Mouse (Mus musculus) Patski (cell line): Measurements from ENCODE around the gene Kif26b. TPM values are rescaled to one million over a fixed set of nuclear protein-coding genes. Genes with fewer than 3 reads are reported as not detected.
A peak's percentile ranks its signal among the peaks of the same experiment; 100 is the strongest.

Experiments used
- ATAC-seq: fragments of 100-300 bp; one replicate; pipeline ENCODE4 v1.8.0; 2021
- CTCF ChIA-PET: fragments of 350-600 bp; sonication (Branson Sonifier 250); formaldehyde crosslinking; loops from one replicate; lab custom pipeline; 2022; ENCODE audit warnings: inconsistent platforms; lab: Charles Lee
- POLR2A ChIA-PET: fragments of 350-600 bp; sonication (Branson Sonifier 250); formaldehyde crosslinking; loops from one replicate; lab custom pipeline; 2022; ENCODE audit warnings: antibody characterized with exemption, inconsistent platforms; lab: Charles Lee
- DNase-seq: peaks from one replicate; pipeline ENCODE4 v3.0.0-alpha.2; 2011; ENCODE audit warnings: low read depth, low spot score
- H3K27me3 ChIP-seq: fragments of 371-371 bp; one replicate; pipeline ENCODE4 v1.5.1; 2021
- CTCF ChIP-seq: fragments of 100-300 bp; IDR thresholded peaks from one replicate; pipeline ENCODE4 v1.5.1; 2021
- in situ Hi-C: fragments of 300-500 bp; cut with MboI; formaldehyde crosslinking; loops from 3 replicates; pipeline ENCODE4 v1.11.1; 2018; ENCODE audit warnings: low pct_unique_long_range_greater_than_20kb, mixed read lengths
- polyA plus RNA-seq: library from polyadenylated mRNA; unstranded; gene quantifications from one replicate; pipeline ENCODE4 v1.2.3, GENCODE M21; 2021

The Kif26b gene
- polyA plus RNA-seq, 1 experiment from 2014 or later = 6.5 TPM

DNA sequence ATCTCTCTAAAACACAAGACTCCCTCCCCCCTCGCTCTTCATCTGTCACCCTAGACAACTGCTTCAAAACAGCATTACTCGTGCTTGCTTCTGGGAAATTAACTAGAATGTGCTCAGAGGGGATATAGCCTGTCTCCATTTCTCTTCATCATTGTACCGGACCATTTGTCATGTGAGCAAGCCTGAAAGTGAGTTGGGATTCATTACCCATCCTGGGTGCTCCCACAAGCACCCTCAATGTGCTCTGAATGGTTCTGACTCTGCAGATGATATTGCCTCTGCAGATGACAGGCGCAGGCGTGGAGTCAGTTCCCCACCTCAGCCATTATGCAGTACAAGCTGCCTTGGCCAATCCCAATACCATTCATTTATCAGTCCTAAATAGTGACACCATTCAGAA, 357.7 kb downstream of the Kif26b start:
- ATAC-seq = no peak
- ChIA-PET POLR2A (no interaction called here), CTCF (no interaction called here)
- no peak for DNase-seq
- TF ChIP-seq CTCF = no peak
- no peaks in the 10 kb centered on the region for H3K27me3 ChIP-seq
- in situ Hi-C loops = no loop called here

DNA sequence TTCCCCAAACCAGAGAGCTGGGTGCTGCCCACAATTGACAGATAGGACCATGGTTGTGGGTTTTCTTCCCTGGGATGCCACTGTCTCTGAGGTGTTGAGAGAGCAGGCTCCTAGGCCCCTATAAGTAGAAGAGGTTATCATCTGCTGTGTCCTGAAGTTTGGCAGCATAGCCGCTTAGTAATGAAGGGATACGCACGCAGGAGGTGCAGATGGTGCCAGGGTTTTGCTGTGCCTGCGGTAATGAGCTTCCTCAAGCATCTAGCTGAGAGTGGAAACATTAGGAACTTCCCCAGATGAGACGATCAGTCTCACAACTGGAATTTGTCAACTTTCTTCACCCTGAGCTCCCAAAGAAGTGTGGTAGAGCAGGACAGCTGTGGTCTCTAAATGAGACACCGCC, 363.5 kb downstream of the Kif26b start:
- no peaks in the 10 kb centered on the region for H3K27me3 ChIP-seq
- no peak for TF ChIP-seq CTCF
- ATAC-seq (no peak), DNase-seq (no peak)
- POLR2A ChIA-PET = no interaction called here
- in situ Hi-C loops = no loop called here
- CTCF ChIA-PET = no interaction called here

DNA sequence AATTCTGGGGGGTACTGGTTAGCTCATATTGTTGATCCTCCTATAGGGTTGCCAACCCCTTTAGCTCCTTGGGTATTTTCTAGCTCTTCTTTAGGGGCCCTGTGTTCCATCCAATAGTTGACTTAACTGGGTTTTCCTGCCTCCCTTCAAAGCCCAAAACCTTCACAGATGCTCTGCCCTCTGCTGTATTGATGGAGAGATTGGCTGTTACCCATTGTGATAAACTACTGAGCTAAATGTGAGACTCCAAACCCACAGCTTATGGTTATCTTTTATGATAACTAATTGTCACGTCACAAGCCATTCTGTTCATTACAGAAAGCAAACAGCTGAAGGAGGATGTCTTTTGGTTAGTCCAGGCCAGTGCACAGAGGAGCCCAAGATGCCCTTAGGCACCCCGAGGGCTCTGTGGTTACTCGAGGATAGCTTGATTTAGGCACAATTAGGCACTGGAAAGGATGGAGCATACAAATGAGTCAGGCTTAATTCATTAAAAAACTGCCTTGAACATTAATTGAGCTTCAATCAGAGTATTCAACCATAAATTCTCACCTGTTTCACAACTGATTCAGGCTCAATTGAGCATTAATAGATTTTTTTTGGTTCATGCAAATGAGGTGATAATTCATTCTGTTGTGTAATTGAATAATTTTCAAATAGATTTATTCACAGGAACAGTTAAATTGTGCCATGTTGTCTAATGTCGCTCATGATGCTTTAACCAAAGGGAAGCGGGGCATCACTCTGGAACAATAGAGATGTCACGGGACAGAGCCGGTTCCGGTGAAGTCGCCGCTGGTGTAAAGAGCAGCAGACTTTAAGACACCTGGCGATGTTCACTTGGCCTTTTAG, 364.5 kb downstream of the Kif26b start:
- no peak for TF ChIP-seq CTCF
- H3K27me3 ChIP-seq = no peaks in the 10 kb centered on the region
- DNase-seq (no peak), ATAC-seq (no peak)
- CTCF ChIA-PET = no interaction called here
- POLR2A ChIA-PET = interaction anchor here (1.1 kb wide), 1 partner anchor 10 kb away, joined by 3 read pairs; no protein-coding TSS in a partner anchor
- in situ Hi-C loops = no loop called here

DNA sequence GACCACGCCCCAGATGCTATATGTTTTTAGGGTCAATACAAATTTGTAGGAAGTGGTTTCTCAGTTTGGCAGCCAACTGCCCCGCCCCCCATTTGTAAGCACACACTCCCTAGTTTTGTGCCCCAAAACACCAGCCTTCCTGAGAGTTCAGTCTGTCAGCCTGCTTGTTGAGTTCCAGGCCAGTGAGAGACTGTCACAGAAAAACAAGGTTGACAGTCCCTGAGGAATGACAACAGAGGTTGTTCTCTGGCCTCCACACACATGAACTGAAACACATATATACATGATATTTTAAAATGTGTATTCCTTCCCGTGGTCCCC, 365.1 kb downstream of the Kif26b start:
- no peaks in the 10 kb centered on the region for H3K27me3 ChIP-seq
- POLR2A ChIA-PET = interaction anchor here (1.1 kb wide), 1 partner anchor 11 kb away, joined by 3 read pairs; no protein-coding TSS in a partner anchor
- DNase-seq = no peak
- ATAC-seq = no peak
- in situ Hi-C loops = no loop called here
- TF ChIP-seq CTCF = no peak
- CTCF ChIA-PET = no interaction called here

DNA sequence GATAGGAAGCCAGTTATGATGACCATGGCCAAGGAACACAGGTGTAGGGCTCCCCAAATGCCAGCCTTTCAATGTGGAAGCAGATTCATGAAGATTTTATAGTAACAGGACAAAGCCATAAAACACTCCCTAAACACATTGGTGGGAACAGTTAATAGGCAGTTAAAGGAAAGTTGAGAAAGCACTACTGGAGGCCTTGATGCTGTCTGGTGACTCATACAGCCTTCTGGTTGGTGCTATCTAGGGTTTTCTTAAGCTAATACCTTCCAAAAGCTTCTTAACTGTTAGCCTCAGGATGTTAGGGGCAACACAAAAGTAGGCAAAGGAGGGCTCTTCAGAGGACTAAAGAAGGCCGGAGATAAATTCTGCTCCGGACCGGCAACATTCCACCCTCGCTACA, 366.7 kb downstream of the Kif26b start:
- TF ChIP-seq CTCF = no peak
- DNase-seq (no peak), ATAC-seq (peak; percentile 71)
- in situ Hi-C loops = no loop called here
- POLR2A ChIA-PET = no interaction called here
- CTCF ChIA-PET = interaction anchor here (1.0 to 1.4 kb wide), 3 partner anchors 11 to 368 kb away, joined by 3 read pairs; no protein-coding TSS in a partner anchor
- no peaks in the 10 kb centered on the region for H3K27me3 ChIP-seq

DNA sequence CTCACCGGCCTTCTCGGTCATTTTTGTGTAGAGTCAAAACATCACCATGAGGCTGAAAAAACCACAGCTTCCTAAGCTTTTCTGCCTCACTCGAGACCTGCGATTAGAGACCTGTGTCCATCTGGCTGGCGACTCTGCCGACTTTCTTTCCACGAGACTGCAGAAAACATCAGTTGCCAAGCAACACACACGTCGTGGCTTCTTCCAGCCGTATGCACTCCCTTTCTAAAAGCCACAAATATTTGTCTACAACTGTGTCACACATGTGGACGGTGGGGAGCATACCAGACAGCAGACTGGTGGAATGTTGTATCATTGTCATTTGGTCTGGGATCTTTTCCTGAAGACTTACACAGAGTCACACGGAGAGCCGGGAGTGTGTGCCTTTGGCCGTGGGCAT, 382.0 kb downstream of the Kif26b start:
- DNase-seq (peak; percentile 42), ATAC-seq (no peak)
- CTCF ChIA-PET = no interaction called here
- no peaks in the 10 kb centered on the region for H3K27me3 ChIP-seq
- no peak for TF ChIP-seq CTCF
- POLR2A ChIA-PET = no interaction called here
- in situ Hi-C loops = no loop called here

DNA sequence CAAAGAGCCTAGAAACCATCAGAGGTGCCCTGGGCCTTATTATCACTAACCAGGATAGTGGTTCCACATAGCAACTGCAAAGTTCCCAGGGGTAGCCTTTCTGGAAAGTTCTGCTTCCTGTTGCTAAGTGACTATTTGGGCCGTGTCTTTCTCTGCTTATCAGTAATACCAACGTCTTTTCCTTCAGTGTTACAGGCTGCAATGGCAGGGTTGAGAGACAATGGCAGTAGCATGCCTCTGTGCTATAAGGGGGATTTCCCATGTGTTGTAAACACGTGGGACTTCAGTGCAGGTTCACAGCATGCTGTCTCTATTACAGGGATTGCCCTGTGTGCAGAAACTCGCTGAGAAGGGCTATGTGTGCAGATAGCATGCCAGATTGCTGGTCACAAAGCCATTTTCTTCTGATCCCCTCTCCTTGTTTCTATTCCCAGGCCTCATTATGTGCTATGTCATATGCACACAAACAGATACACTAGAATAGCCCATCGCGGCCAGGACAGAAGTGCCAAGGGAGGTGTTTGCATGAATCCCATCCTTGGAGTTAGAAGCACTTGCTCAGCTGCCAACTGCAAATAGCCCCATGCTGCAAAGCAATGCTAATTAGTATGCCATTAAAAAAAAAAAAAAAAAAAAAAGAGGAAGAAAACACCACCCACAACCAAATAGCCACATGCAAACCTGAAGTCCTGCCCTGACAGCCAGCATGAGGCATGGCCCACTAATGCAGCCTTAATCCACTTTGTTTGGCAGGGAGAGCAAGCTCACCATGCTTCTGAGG, 384.2 kb downstream of the Kif26b start:
- CTCF ChIA-PET = no interaction called here

DNA sequence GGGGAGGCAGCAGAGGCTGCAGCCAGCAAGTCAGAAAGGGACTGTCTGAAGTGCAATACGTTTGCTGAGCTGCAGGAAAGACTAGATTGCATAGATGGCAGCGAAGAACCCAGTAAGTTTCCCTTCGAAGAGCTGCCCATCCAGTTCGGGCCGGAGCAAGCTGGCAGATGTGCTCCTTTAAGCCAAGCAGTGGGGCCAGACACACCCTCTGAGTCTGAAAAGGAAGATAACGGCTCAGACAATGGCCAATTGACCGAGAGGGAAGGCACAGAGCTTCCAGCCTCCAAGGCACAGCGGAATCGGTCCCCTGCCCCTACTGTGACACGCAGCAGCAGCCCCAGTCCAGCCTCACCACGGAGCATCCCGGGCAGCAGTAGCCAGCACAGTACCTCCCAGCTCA, 386.1 kb downstream of the Kif26b start:
- CTCF ChIA-PET = no interaction called here
- no peak for TF ChIP-seq CTCF
- in situ Hi-C loops = no loop called here
- POLR2A ChIA-PET = no interaction called here
- DNase-seq = no peak
- H3K27me3 ChIP-seq = no peaks in the 10 kb centered on the region
- no peak for ATAC-seq

More for the DNA sequence above, 384.2 kb downstream of the Kif26b start:
- POLR2A ChIA-PET = no interaction called here
- ATAC-seq = no peak
- in situ Hi-C loops = no loop called here
- TF ChIP-seq CTCF = no peak
- DNase-seq = no peak
- no peaks in the 10 kb centered on the region for H3K27me3 ChIP-seq

DNA sequence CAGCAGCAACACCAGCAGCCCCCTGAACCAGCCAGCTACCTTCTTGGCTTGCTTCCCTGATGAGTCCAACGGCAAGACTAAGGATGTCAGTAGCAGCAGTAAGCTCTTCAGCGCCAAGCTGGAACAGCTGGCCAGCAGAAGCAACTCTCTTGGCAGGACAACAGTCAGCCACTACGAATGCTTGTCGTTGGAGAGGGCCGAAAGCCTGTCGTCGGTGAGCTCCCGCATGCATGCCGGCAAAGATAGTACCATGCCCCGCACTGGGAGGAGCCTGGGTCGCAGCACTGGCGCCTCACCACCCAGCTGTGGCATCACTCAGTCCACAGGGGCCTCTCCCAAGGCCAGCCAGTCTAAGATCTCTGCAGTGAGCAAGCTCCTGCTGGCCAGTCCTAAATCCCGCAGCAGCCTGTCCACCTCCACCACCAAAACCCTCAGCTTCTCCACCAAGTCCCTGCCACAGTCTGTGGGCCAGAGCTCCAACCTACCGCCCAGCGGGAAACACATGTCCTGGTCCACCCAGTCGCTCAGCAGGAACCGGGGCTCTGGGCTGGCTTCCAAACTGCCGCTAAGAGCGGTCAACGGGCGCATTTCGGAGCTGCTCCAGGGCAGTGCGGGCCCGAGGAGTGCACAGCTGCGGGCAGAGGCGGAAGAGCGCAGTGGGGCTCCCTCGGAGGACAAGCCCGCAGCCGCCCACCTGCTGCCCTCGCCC, 388.4 kb downstream of the Kif26b start:
- no peak for TF ChIP-seq CTCF
- DNase-seq (no peak), ATAC-seq (no peak)
- CTCF ChIA-PET = interaction anchor here (0.8 to 1.6 kb wide), 3 partner anchors 9 to 18 kb away, joined by 3 to 6 read pairs (median 3); no protein-coding TSS in a partner anchor
- in situ Hi-C loops = no loop called here
- POLR2A ChIA-PET = interaction anchor here (0.8 to 1.6 kb wide), 2 partner anchors 10 to 15 kb away, joined by 3 to 4 read pairs; no protein-coding TSS in a partner anchor
- H3K27me3 ChIP-seq = no peaks in the 10 kb centered on the region

DNA sequence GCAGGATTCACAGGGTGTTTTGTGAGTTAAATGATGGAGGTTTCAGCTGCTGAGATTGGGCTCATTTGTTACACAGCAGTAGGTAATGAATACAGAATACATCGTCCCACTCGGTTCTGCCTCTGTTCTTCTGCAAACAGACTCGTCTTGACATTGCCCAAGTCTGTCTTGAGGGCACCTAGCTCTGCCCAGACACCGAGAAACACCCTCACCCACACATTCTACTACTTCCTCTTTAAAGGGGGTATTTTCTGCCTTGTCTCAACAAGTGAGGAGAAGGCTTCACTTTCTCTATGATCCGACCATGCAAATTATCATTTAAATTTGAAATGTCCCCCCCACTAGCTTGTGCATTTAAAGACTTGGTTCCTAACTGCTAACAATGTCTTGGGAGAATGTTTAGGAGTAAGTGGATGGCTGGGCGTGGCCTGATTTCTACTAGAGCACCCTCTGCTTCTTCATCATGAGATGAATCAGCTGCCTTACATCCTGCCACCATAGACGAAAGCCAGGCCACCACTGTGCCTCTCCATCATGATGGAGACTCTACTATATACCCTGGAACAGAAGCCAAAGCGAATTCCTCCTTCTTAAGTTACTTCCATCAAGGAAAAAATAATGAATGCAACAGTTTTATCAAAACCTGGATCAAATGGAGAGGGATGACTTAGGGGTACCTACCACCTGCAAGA, 395.7 kb downstream of the Kif26b start:
- in situ Hi-C loops = no loop called here
- no peak for TF ChIP-seq CTCF
- ChIA-PET POLR2A (no interaction called here), CTCF (no interaction called here)
- ATAC-seq = no peak
- DNase-seq = no peak
- H3K27me3 ChIP-seq = no peaks in the 10 kb centered on the region
